Mouse (Mus musculus): ENCODE measurements around the gene Asb3.
A peak's percentile ranks its signal among the peaks of the same experiment; 100 is the strongest.

Gene Asb3

DNA sequence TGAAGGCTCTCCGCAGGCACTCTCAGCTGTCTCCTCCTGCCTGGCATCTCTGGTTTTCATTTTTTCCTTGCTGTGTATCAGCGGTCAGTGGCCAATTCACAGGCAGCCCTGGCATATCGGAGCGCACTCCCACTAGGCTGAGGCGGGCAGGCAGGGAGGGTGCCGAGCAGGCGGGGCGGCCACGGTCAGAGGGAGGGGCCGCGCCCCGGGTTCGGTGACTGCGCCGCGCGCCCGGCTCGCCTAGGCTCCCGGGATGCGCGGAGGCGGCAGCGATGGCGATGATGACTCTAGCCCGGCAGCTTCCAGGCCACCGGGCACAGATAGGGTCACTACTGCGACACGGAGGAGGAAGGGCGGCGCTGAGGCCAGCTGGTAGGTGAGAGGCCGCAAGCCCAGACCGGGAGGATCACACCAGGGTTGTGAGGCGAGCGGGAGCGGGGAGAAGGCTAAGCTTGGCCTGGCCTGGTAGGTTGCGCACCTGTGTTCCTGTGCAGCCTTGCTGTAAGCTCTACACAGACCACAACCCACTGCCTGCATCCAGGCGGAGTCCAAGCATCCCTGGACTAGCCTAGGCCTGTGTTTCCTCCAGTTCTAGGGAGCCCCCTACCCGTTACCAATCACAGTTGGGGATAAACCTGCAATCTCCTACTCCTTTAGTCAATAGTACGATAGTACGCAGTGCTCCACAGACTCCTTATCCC is at the start of gene Asb3, which contains the start of gene Gpr75:
TSS of gene Asb3 (plus strand) at position 246 of the 701 bp plus-strand sequence.
TSS of gene Gpr75 (plus strand) at position 188 of the 701 bp plus-strand sequence.
- DNase-seq, result peak; percentile 29 to 68

DNA sequence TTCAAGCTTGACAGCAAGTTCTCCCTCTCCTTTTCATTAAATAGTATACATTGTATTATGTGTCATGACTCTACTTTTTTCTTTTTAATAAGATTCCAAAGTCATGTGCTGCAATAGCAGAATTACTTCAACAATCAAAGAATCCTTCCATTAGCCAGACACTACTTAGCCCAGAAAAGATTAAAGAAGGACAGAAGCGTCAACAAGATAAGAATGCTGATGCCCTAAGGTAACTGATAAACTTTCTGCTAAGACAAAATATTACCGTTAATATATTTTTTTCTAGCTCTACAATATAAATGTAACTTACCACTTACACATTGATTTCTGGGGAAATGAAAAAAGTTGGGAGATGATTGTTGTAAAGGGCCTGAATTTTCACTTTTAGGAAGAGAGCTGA is 46.4 kb upstream of the Asb3 start:
- no peak for DNase-seq

DNA sequence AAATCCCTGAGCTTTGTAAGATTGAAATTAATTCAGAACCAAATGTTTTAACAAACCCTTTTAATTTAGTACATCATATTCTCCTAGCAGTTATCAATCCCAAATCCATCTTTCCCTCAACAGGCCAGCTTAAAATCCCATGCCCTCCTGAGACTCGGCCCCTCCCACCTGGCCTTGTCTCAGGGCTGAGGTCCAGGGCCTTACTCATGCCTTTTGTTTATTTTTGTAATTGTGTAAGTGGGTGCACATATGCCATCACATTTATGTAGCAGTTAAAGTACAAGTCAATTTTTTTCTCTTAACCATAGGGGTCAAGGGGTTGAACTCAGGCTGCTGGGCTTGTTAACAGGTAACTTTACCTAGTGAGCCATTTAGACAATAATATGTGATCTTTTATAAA is 40.9 kb upstream of the Asb3 start:
- DNase-seq, result no peak

DNA sequence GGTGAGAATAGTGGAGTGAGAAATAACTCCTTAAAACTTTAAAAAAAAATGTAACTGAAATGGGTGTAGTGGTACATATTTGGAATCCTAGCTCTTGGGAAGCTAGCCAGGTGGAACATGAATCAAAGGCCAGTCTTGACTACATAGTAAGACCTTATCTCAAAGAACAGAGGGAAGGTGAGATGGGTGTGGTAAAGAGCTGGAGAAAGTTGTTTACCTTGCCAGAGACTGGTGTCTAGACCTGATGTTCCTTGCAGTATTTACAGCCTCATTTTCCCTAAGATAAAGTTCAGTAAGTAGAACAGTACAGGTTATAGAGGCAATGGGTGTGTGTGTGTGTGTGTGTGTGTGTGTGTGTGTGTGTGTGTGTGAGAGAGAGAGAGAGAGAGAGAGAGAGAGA is 12.8 kb upstream of the Asb3 start:
- DNase-seq, result no peak

DNA sequence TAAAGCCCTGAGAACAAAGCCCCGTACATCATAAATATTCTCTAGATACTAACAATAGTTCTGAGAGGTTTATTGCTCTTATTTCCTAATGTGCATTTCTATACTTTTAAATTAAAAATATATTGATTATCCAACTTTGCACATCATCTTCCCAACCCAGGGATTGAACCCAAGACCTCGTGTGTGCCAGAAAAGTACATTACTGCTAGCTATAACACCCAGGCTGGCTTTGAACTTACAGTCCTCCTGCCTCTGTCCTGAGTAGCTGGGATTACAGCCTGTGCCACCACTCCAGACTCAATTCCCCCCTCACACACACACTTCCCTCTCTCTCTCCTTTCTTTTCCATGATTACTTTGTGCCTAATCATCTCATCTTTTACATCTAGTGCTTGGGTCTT is 2.9 kb downstream of the Asb3 start:
- DNase-seq, result no peak

DNA sequence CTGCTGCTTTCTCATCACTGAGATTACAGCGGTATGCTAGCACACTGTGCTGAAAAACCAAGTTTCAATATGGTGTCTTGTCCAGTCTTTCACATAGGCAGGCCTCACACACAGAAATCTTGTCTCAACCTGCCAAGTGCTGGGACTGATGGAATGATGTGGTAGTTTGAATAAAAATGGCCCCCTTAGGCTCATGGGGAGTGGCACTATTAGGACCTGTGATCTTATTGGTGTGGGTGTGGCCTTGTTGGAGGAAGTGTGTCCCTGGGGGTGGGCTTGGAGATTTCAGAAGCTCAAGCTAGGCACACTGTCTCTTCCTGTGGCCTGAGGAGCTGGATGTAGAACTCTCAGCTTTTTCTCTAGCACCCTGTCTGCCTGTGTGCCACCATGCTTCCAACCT is 11.0 kb downstream of the Asb3 start:
- DNase-seq, result no peak

DNA sequence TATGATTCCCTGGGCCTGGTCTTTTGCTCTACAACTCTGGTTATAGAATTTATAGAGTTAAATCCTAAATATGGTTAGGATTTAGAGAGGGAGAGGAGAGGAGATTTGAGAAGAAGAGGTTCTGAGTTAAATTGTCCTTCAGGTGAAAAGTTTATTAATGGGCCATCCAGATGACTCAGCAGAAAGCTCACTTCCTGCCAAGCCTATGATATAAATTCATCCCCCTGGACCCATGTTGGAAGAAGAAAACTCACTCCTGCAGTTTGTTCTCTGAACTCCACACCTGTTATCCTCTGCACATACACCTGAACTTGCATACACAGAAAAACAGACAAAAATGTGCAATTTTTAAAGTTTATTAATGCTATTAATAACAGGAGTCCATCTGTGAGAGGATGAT is 14.1 kb downstream of the Asb3 start:
- DNase-seq, result no peak

DNA sequence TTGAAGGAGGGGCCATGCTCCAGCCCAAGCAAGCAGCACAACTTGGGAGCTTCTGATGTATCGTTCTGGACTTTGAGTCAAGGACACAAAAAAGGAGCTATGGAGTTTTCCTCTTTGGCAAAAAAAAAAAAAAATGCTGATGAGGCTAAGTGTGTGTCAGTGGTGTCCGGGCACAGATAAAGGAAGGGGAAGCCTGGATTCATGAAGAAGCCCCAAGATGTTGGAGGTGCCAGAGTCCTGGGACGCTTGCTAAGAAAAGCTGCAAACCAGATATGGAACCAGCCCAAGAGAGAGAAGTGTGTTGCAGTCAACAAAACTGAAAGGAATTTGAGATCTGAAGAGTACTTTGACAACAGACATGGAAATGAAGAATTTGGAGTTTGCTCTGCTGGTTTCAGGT is 27.1 kb downstream of the Asb3 start:
- DNase-seq, result no peak

DNA sequence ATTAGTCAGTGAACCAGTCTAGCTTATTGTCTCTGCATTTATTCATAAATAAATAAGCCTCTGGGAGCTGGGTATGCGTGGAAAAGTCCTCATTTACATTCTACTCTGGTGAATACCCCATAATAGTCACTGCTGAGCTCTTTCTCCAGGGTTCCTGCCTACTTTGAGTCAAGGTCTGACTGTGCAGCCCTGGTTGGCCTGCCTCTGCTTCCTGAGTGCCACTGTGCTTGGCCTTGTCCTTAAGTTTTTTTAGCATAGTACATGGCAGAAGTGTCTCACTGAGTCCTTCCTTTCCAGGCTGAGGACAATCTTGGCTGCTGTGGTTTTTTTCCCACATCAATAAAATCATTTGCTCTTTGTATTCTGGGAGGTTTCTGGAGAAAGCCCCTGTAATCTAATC is 35.4 kb downstream of the Asb3 start:
- no peak for DNase-seq

DNA sequence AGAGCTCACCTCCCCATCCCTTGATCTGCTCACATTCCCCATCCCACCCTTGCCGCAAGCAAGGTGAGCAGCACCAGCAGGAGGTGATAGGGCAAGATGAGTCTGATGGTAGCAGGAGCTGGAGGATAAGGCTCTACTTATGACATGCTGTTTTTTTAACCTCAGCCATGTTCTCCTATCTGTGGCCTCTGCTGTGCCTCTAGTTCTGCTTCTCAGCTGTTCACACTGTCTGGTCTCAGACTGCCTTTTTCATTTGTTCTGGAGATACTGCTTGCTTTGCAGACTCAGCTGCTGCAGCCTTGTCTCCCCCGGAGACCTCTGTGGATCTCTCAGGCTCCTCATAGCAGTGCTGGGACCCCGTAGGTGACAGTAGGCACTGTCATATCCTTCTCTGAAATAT is 38.1 kb downstream of the Asb3 start:
- no peak for DNase-seq

DNA sequence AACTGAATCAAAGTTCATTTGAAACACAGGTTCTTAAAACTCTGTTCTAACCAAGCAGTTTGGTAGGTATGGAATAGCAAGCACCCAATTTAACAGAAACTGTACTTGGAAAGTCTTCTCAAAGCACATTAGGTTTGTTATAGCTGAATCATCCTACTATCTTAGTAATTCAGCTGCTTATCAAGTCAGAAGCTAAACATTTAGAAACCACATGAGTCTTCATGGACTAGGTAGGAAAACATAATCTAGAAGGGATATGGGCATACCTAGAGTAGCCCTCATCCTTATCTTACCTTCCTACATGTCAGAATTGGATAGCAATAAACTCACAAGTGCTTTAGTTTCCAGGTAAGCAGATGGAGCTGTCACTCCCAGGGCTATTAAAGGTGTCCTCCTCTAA is 42.9 kb downstream of the Asb3 start:
- no peak for DNase-seq

DNA sequence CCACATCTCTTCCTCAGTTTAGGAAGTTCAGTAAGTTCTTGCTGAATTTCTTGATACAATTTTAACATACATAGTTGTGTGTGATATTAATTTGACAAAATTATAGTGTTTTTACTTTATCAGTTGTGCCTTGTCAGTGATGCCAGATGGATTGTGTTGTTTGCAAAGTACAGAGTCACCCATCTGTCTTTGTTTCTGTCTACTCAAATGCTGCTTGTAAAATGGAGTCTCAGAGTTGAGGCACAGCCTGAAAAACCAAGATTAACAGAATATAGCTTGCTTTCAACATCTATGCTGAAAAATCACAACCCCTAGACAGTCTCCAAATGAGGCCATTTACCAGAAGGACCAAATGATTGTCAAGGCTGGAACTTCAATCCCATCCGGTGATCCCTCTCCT is 43.3 kb downstream of the Asb3 start:
- DNase-seq, result no peak

DNA sequence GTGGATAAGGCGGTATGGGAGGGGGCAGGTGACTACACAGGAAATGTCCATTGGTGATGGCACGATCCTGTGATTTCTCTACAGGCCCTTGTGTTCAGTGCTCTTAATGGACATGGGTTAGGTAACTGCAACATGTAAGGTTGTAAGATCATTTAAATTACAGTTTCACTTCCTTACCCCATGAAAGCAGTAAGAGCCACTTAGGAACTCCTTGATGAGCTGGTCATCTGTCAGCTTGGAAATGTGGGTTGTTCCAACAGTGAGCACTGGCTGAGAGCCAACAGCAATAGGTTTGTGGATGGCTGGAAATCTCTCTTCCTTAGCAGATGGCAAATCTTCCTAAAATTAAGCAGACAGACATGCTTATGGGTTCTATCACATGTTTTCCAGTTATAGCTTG is 58.3 kb downstream of the Asb3 start:
- DNase-seq, result peak in 1 of 2 experiments; percentile 16

DNA sequence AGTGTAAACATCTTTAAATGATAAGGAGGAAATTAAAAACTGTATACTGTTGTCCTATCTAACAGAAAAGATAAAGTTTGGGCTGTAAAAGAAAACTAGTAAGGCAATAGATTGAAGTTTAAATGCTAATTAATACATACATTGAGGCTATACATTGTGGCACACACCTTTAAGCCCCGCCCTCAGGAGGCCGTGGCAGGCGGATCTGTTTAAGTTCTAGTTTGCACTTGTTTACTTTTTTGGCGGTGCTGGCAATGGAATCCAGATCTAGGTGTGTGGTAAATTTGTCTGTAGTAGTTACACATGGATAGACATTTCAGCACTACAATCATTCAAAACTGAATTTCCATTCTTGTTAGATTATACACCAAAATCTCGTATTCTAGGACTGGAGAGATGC is 67.6 kb downstream of the Asb3 start:
- DNase-seq, result no peak

DNA sequence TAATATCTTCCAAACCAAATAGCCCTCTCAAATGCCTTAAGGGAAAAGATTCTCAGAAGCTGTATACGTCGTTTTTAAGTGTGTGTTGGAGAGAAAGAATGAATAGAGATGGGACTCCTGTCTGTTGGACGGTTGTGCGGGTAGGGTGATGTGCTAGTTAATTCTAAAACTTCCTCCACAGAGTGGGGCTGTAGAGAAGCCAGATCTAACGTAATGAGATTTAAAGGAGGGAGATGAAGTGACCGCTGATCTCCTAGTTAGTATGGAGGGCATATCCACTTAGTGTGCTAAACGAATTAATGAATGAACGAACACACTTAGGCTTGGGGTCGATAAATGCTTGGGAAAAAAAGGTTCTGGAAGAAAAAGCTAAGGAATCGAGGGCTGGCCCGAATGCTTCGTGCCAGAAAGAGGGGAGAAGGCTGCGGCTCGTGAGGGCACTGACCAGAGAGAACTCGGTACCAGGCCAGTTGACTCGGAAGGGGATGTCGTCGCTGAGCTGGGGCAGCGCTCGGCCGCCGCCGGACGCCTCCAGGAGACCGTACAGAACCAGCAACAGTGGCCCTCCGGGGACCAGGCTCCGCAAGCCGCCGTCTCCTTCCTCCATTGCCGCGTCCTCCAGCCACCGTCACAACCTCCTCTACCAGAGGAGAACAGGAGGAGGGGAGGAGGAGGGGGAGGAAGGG is 68.4 kb downstream of the Asb3 start:
- peak; percentile 29 to 62 for DNase-seq

DNA sequence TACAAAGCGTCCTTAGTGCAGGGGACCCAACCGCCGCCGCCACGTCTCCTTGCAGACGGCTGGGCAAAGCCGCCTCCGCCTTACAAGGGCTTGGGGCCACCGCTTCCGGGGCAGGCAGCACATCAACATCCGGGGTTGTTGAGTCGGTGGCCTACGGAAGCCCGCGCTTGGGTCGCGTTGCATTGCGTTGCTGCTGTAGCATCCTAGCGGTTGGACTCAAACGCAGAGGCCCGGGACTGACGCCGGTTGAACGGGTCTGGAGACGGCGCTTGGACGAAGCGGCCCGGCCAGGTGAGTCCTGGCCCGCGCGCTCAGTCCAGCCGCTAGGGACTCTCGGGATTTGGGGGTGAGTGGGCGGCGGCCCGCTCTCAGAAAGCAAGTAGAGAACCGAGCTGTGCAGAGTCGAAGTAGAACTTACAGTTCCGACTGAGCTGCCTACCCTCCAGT is 69.1 kb downstream of the Asb3 start, which contains the start of gene Erlec1:
TSS of gene Erlec1 (minus strand) at position 57 of the 447 bp plus-strand sequence.
- DNase-seq, result peak; percentile 91 to 92

DNA sequence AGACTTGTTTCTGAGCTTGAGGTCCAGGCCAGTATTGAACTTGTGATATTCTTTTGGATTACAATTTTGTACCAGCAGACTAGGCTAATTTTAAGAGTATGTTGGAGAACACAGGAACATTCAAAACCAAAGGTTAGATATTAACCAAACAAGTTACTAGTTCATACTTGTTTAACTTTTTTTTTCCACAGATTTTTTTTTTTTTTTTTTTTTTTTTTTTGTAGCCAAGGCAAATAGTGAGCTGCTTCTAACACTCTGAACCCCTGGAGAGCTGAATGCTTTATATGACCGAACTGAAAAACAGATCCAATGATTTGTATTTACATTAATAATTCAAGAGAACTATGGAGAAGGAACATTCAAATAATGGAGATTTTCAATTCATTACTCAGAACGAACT is 100.0 kb downstream of the Asb3 start:
- DNase-seq, result peak in 1 of 2 experiments; percentile 4

DNA sequence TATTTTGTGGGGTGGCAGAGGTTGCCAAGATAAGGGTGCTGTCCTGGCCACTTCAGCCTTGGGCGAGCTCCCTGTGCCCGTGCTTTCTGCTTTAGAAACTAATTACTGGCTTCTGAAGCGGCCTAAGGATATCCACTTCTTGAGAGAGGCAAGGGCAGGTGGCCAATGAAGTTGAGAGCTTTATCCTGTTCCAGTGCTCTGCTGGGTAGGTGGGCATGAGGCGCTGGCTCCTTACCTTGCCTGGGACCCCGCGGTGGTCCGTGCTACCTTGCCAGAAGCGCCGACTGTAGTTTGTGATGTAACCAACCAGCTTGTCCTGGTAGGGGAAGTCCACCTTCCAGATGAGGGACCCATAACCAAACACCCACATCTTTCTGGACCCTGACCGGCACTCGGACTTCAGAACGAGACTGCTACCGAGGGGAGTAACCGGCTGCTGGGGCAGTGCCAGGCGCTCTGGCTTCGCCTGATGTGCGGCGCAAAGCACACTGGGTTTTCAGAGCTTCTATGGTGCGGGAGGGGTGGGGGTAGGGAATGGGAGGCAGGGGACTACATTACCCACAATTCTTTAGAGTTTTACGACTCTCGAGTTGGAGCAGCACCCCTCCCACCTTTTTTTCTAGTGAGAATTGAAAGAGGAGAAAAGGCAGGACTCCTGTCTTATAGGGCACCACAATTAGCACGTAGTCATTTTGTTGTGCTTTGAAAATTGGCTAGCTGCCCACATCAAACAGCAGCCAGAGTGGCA is 100.8 kb downstream of the Asb3 start, which contains the start of gene Chac2:
TSS of gene Chac2 (minus strand) at position 474 of the 748 bp plus-strand sequence.
- peak; percentile 96 to 97 for DNase-seq

DNA sequence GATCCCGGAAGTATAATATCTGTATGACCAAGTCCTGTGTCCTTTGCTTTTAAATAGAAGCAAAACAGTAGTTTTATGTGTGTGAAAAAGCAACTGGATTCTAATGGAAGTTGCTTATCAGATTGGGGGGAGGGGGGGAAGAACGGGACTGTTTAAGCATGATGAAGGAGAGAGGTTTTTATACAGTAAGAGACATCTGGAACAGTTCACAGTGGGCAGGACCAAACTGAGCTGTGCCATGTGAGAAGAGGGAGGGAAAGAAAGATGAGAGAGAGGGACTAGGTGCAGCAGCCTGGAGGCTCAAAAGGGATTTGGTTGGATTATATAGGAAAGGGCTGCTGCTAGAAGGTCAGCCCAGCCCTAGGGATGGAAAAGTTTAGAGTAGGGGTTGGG is 101.4 kb downstream of the Asb3 start:
- no peak for DNase-seq

DNA sequence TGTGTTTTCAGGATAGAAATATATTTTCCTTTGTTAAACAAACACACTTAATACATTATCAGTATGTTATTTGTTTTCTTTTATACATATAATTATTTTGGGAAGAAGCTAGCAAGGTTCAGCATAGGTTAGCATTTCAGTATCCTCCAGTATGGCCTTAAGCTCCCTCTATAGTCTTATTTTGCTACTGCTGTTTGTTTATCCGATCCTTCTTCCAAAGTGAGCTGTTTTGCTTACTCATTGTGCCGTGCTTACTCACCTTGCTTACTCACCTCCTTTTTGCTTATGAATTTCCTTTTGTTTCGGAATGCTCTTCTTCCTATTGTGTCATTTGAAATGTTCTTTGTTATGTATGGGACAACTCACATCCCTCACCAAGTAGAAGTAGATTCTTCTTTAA is 111.5 kb downstream of the Asb3 start:
- DNase-seq, result no peak

DNA sequence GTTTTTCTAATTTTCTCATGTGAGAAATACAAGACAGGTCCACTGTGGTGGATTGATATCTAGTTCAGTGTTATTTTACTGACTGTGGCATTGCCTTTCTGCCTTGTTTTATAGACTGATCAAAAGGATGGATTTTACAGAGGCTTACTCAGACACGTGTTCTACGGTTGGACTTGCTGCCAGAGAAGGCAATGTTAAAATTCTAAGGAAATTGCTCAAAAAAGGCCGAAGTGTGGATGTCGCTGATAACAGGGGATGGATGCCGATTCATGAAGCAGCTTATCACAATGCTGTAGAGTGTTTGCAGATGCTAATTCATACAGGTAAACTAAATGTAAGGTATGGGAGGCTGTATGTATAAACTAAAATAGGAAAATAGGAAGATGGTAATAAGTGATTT is 113.0 kb downstream of the Asb3 start:
- DNase-seq, result no peak

DNA sequence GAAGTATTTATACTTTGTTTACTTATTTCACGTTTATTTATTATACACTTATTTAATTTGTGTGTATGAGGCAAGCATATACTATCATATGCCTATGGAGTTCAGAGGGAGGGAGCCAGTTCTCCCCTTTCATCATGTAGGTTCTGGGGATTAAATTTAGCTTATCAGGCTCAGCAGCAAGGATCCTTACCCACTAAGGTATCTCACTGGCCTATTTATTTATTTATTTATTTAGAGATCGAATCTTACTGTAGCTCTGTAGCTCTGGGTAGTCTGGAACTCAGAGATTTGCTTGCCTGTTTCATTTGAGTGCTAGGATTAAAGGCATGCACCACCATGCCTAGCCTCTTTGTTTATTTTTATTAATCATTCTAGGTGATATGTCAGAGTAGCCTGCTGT is 113.5 kb downstream of the Asb3 start:
- DNase-seq, result no peak

DNA sequence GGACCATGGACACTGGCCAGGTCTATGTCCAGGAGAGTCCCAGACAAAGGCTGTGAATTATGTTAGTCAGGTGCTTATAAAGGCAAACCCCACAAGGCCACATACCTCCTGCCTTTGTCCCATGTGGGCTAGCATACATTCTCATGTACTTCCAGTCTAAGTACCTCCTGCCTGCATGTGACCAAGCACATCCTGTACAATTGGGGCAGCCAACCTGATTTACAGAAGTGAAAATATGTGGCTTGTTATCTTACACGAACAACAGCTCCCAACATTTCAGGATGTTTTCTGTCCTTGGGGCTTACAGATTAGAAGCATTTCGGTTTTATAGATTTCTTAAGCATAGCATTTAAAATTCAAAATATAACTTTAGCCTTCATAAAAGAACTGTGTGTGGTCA is 114.8 kb downstream of the Asb3 start:
- DNase-seq, result no peak

Measured in kidney, postnatal 36 days (tissue).